Mouse (Mus musculus) heart, postnatal 25 days (tissue): Measurements from ENCODE around the gene Olfr889. TPM values are rescaled to one million over a fixed set of nuclear protein-coding genes. Genes with fewer than 3 reads are reported as not detected.
"Not testable (repeated sequence)": the region's sequence is repeated elsewhere in the genome, so short reads cannot be mapped to it uniquely, and the experiment has no call there.

Experiments used
- DNase-seq: peaks from one replicate; pipeline ENCODE4 v3.0.0; 2022; ENCODE audit warnings: low spot score
- intact Hi-C: fragments of 180-260 bp; cut with DNase I; formaldehyde crosslinking; loops from one replicate; pipeline ENCODE4 v1.15.1; 2025
- total RNA-seq, 2 experiments: library from RNA; stranded (reverse); gene quantifications; 2 replicates each; pipeline ENCODE4 v1.2.3; 2021

Gene Olfr889
- total RNA-seq = not detected

- intact Hi-C loops = no loop called here
- DNase-seq = no peak
These were observed at the start of gene Olfr889 for GRCm38 (mm10) chr9:38114898-38115297. Gene Olfr889 (plus strand): TSS chr9:38115198.

GRCm38 (mm10) chr9:38083772-38084171, 31.2 kb upstream of the Olfr889 start, which contains the start of gene Olfr887:
Gene Olfr887 (plus strand): TSS chr9:38084072.
- intact Hi-C loops = no loop called here
- DNase-seq = no peak

- intact Hi-C loops = no loop called here
- DNase-seq = no peak
These were observed 7.2 kb upstream of the Olfr889 start, which contains the start of gene Olfr888 for GRCm38 (mm10) chr9:38107828-38108227. Gene Olfr888 (plus strand): TSS chr9:38108128.

- no peak for DNase-seq
- intact Hi-C loops = no loop called here
These were observed 27.2 kb downstream of the Olfr889 start, which contains the start of gene Olfr890 for GRCm38 (mm10) chr9:38142217-38142616. Gene Olfr890 (plus strand): TSS chr9:38142517.

- DNase-seq, intact Hi-C loops: not testable (repeated sequence)
These were observed 53.3 kb downstream of the Olfr889 start for GRCm38 (mm10) chr9:38168341-38168740.

Other genes starting within 250 kb of the Olfr889 start
- gene Olfr145, start 218.5 kb upstream of the Olfr889 start, total RNA-seq = not detected
- not detected for gene Olfr878, start 197.4 kb upstream of the Olfr889 start, total RNA-seq
- gene Olfr881, start 123.4 kb upstream of the Olfr889 start, total RNA-seq = not detected
- not detected for gene Olfr883, start 89.4 kb upstream of the Olfr889 start, total RNA-seq
- gene Olfr884, start 68.6 kb upstream of the Olfr889 start, total RNA-seq = not detected
- gene Olfr885, start 53.9 kb upstream of the Olfr889 start, total RNA-seq = not detected
- not detected for gene Olfr887, start 31.1 kb upstream of the Olfr889 start, total RNA-seq
- not detected for gene Olfr888, start 7.1 kb upstream of the Olfr889 start, total RNA-seq
- not detected for gene Olfr890, start 27.3 kb downstream of the Olfr889 start, total RNA-seq
- not detected for gene Olfr891, start 65.6 kb downstream of the Olfr889 start, total RNA-seq
- not detected for gene Olfr893, start 93.2 kb downstream of the Olfr889 start, total RNA-seq
- gene Olfr894, start 102.9 kb downstream of the Olfr889 start, total RNA-seq = not detected
- not detected for gene Olfr143, start 137.6 kb downstream of the Olfr889 start, total RNA-seq
- gene Olfr895, start 152.7 kb downstream of the Olfr889 start, total RNA-seq = not detected
- not detected for gene Olfr896-ps1, start 175.9 kb downstream of the Olfr889 start, total RNA-seq
- gene Olfr25, start 213.9 kb downstream of the Olfr889 start, total RNA-seq = not detected
- not detected for gene Olfr898, start 233.2 kb downstream of the Olfr889 start, total RNA-seq